Mouse (Mus musculus) myocyte (in vitro differentiated cells): Measurements from ENCODE around the gene Ankrd53.

Source experiments
- MAX ChIP-seq: IDR thresholded peaks from one replicate; pipeline ENCODE4 v1.6.1; 2011; ENCODE audit warnings: low read depth, mild to moderate bottlenecking, control low read depth
- MYOD1 ChIP-seq, 3 experiments: IDR thresholded peaks; one replicate each; pipeline ENCODE4 v1.6.1; 2011; ENCODE audit warnings: control low read depth in 2 of 3, low read depth in 2 of 3, mild to moderate bottlenecking in 2 of 3, moderate library complexity in 1 of 3; ENCODE audit not compliant: insufficient read length in 2 of 3, control insufficient read depth in 1 of 3
- POLR2A ChIP-seq: IDR thresholded peaks from one replicate; pipeline ENCODE4 v1.6.1; 2011; ENCODE audit warnings: low read depth, mild to moderate bottlenecking, control low read depth, moderate library complexity; ENCODE audit not compliant: insufficient read length
- REST ChIP-seq: IDR thresholded peaks from one replicate; pipeline ENCODE4 v1.6.1; 2011; ENCODE audit warnings: mild to moderate bottlenecking, control low read depth, moderate library complexity; ENCODE audit not compliant: insufficient read depth, insufficient read length
- TCF12 ChIP-seq: IDR thresholded peaks from one replicate; pipeline ENCODE4 v1.6.1; 2011; ENCODE audit warnings: mild to moderate bottlenecking, control low read depth; ENCODE audit not compliant: poor library complexity, insufficient read depth, severe bottlenecking
- USF1 ChIP-seq: IDR thresholded peaks from one replicate; pipeline ENCODE4 v1.6.1; 2011; ENCODE audit warnings: low read depth, mild to moderate bottlenecking, control low read depth, moderate library complexity

DNA sequence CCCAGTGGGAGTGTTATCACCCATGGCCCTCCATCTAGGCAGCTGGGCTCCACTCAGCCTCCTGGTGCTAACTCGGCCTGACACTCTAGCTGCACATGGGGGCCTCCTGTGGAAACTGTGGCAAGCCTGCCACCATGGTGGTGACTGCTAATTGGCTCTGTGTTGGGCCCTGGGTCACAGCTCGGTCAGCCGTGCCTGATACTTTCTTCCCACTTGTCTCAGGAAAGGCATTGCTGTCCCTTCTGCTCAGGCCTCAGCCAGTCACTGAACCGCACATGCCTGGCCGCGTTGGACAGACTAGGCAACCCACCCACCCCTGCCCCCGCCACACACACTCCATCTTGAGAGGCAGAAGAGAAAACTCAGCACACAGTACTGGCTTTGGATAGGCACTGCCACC is 26.1 kb downstream of the Ankrd53 start:
- TF ChIP-seq POLR2A (no peak), MYOD1 (IDR thresholded peaks at IDR 0.05; ENCODE audit: control insufficient read depth in 1 of 3, insufficient read length in 2 of 3, low read depth in 2 of 3) (no peak), TCF12 (no peak), REST (no peak), MAX (no peak), USF1 (no peak)
